Mouse (Mus musculus): ENCODE measurements around the gene Ets1. TPM values are rescaled to one million over a fixed set of nuclear protein-coding genes. Genes with fewer than 3 reads are reported as not detected.

Ets1 gene
- total RNA-seq, 2 experiments from 2014 or later = 19.1 to 21.7 TPM

DNA sequence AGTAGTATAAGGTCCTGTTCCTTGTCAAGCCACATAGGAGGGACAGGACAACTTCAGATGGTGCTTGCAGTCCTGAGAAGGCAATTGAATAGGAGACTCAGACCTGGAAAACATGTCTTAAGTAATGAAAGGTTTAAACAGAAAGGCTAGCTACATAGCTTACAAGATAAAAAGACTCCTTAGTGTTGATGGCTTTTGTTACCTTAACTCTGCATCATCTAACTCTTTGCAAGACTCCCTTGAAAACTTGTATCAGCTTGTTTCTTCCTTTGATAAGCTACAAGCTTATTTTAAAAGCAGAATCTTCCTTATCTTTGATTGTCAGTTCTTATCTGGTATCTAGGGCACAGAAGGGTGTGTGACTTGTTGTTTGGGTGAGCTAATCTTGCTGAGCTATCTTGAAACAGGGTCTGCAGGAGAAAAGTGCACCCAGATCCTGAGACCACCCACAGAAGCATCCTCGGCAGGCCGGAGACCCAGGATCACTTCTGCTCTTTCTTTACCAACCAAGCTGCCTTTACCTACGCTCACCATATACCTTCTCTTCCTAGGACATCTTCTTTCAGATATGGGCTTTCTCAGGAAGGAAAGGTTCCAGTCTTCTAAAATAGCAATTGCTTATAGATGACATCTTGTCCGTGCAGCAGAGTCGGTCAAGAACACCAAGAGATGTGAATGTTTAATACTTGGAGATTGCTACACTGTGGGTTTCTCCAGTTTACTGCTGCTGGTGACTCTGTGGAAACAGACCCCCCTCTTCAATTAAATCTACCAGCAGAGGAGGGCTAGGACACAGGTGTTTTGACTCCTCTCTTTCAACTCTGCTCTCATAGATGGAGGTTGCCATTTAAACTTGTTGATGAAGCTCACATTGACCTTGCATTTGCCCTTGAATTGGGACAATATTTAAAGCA is 19.2 kb upstream of the Ets1 start:
- DNase-seq = no peak

DNA sequence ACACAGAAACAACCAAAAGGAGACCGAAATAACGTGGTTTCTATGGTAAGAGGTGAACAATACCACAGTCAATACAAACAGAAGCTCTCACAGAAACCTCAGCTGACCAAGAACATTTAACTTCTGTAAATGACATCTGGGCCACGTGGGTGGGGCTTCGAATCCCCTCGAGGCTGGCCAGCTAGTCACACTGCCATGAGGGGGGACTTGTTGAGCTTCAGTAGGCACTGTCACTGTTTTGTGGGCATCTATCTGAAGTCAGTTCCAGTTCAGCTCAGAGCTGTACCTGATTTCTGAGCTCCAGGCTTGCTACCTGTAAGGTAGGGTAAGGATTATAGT is 18.6 kb upstream of the Ets1 start:
- DNase-seq = no peak

DNA sequence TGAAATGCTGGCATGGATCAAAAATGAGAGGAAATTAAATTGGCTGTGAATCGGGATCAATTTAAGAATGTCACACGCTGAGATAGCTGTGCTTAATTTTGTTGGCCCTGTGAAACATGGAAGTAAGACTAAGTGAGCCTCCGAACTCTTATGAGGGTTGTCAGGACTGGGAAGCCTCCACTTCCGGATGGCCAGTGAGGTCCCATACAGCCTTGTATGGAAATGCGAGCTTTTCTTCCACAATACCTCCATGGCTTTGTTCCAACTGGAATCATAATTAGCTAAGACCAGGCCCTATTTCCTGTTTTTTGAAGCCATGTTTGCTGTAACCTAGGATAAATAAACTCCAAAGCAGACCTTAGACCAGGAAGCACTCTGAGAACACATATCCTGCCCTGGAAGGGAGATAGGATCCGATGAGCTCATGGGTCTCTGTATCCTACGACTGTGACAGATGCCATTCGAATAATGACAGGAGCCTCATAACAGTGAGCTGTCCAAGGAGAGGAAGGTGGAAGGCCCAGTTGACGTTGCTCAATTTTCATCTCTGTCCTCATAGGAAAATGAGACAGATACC is 17.4 kb upstream of the Ets1 start:
- no peak for DNase-seq

DNA sequence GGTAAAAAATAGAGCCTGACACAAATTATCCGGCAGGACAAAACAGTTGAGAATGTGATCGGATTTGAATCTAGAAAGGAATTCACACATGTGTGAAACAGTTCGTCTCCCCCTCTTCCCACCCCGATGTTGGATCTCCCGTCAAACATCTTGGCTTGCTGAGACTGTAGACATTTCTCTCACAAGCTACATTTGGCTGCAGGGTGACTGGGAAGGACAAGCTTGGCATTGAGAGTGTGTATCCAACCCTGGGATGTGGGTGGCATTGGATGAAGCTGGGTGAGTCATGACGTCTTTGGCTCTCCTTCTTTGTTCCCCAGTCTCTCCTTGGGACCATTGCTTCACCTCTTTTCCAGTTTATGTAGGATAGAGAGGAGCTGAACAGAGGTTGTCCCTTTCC is 16.4 kb upstream of the Ets1 start:
- no peak for DNase-seq

DNA sequence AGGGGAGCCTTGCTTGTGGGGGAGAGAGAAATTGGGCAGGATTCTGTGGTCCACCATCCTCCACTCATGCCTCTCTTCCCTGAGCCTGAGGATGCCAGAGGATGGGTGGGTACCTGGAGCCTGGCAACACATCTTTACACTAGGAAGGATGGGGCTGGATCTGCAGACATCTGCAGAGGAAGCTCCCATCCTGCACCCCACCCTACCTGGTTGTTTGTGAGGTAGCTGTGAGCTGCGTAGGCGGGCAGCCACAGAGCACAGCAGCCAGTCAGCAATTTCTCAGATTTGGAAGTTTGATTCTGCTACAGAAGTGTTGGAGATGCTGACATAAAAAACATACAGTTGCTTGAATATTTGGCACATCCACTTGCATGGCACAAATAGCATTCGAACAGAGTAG is 15.6 kb upstream of the Ets1 start:
- no peak for DNase-seq

DNA sequence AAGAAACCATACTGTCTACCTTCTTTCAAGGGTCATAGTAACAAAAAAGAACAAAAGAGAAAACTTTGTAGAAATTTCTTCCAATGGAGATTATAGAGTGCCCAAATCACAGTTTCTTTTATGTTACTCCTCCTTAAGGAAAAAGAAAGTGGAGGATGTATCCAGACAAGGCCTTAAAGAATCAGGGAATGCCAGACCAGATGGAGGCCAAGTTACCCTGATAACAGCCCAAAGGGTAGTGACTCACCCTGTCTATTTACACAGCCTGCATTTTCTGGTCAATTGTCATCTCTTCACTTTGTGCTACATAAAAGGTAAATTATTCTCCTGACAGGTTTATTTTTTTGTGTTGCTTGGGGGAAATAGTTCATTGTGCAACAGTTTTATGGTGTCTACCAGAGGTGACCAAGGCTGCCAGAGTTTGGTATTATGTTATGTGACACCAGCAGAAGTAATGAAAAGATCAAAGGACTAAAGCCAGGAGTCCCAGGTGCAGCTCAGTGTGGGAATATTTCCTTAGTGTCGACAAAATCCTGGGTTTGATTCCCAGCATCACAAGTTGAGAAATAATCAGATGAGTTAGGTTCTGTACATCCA is 6.5 kb upstream of the Ets1 start:
- DNase-seq = no peak

DNA sequence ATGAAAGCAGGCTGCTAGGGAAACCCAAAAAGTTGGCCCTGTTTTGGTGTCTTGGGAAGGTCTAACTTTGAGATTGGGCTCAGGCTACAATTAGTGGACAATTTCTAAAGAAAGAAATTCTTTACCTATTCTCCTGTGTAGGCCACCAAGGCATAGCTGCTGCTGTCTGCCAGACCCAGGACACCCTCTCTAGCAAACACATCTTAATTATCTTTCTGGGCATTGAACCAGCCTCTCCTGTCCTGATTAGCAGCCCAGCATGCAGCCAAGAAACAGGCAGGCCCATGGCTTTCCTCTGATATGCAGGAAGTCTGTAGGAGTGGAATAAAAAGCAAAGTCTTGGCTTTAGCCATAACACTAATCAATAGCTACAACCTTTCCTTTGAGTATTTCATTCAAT is 4.7 kb upstream of the Ets1 start:
- no peak for DNase-seq

DNA sequence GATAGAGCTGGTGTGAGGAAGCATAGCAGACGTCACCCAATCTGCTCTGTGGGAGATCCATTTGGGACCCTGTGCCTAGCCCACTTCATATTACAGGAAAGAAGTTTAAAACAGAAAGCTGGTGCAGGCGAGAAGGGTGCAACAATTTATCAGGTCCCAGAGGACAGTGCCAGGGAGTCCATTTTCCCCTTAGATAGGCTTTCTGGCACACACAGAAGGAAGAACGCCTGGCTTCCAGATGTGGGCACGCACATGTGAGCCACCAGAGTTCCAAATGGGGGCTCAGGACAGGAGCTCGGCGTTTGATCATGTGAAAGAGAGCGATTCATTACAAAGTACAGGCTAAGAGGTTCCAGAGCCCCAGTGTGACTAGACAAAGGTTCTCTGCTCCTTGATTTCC is 3.8 kb upstream of the Ets1 start:
- no peak for DNase-seq

DNA sequence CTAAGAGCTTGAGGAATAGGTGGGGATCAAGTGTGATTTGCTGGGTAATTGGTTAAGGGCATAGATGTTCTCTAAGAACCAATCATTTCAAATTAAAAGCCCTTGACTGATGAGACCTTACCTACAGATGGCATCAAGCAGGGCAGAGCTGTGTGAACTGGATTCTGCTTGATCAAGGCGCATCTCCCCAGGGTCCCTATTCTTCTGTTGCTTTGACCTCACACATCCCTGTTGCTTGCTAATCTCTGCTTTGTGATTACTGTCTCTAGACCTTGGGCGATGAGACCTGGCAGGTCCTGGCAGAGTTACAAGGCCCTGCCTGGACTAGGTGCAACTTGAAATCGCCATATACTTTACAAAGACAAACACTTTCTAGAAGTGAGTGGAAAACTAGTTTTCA is 9.0 kb downstream of the Ets1 start:
- DNase-seq = no peak

DNA sequence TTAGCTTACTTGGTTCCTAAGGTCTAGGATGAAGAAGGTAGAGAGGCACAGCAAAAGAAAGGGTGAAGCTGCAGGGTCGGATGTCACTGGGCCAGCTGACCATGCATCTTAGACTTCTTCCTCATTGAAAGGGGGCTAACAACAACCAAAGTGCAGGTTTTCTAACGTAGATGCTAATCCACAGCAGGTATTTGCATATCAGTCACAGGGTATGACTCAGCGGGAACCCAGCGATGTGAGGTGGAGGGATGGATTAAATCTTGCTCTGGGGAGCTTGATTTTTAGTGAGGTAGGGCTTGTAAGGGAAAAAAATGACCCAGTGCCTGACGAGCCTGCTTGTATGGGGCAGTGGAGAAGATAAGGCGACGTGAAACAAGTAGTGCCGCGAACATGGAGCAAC is 9.5 kb downstream of the Ets1 start:
- no peak for DNase-seq

DNA sequence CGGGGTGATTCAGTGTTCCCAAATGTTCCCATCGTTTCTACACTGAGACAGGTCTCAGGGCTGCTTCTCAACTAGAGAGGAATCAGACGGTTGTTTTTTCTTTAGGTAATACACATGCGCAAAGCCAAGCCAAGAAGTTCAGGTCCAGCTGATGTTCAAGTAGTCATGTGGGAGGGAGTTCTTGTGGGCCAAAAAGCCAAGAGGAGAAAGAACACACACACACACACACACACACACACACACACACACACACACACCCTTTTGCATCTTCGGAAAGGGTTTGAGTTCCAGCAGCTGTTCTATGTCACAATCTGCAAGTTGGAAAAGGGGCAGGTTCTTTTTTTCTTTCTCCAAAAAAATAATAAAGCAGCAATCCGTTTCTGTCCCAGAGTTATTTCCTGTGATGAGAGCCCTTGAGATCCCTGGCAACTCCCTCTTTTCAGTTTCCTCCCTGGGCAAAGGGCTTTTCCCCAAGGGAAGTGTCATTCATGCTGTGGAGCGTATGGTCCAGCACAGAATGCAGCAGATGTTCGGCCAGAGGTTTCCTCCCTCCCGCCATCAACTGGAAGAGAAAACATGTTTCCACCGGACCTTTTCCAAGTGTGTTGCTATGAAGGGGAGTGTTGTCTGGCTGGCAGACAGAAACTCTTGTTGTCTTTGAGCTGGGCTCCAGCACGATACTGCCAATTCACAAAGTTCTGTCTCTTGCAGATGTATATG is 10.7 kb downstream of the Ets1 start:
- peak; percentile 71 for DNase-seq

DNA sequence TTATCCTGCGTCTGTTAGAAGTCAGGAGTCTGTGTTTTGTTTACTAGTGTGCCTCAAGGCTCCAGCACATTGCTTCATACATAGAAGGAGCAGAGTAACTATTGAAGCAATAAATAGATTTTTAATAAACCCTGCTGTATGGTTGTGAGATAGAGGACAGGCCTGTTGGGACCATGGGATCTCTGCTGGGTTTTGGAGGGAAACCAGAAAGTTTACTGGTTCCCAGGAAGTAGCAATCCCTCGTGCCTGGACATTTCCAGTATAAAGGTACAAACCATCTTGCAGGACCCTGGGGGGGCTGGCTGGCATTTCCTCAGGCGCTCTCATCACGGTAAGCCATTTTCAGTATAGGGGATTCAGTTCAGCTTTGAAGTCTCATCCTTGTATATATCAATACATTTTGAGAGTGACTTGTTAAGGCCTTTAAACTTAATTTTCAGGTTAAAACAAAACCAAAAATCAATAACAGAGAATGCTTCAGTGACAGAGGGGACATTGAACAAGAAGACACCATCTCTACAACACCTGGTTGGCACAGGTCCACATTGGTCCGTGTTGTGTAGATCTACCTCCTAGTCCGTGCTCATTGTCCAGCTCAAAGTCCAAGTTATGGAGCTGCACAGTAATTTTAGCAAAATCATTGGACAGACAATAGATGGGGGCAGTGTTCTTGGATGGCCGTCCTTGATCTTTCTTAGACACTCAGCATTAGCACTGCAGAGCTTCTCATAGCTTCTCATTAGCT is 11.7 kb downstream of the Ets1 start:
- no peak for DNase-seq

DNA sequence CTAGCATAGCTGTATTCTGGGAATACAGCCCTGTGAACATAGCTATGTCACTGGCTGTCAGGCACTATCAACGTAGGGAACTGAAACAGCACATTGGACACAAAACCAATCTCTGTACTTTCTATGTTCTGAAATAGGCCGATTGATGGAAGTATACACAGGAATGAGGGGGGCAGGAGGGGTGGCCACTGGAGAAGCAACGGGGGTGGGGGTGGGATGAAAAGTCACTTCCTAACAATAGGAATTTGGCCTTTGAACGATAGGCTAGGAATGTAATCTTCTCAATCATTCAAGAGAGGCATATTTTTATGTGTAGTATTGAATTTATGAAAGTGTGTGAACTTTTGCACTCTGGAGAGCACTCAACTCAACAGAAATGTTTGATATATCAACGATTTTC is 12.3 kb downstream of the Ets1 start:
- no peak for DNase-seq

DNA sequence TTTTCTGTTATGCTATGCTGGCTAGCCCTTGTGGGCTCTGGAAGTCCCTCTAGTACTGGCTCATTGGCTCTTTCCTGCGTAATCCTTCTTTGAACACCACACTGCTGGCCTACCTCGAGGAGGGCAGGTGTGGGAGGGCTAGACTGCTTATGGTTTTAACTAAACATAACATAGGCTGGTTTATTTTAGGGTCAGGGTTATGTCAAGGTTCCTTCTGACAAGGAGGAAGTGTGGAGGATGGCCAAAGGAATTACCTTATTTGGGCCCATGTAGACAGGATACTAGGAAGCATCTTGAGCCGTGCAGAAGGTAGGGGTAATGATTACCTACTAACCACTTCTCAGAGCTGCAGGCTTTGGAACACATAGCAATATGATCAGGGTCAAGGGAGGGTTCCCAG is 14.7 kb downstream of the Ets1 start:
- no peak for DNase-seq

DNA sequence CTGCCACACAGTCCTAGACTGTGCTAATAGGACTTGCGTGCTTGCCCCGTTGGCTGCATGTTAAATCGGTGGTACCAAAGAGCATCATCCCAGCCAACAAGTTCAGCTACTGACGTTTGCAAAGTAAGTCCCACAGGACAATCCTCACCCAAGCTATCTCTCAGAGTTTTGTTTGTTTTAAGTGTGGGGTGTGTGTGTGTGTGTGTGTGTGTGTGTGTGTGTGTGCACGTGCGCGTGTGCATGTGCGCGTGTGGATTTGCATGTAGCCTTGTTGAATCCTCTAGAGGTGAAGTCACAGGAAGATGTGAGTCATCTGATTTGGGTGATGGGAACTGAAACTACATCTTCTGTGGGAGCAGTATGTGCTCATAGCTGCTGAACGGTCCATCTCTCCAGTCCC is 16.1 kb downstream of the Ets1 start:
- DNase-seq = no peak

DNA sequence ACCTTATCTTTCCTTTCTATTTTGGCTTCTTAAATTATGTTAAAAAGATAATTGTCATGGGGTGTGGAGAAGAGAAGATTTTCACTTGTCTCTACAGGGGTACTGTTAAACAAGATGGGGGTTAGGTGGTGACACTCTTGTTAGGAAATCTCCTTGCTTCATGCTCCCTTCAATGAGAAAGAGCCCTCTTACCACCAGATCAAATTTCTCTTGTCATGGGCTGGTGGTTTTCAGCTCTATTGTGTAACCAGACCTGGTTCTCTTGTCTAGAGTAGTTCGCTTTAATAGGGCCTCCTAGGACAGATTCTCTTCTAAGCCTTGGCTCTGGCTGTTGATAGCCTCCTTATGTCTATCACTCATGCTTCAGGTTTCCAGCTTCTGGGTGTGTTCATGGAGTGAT is 18.3 kb downstream of the Ets1 start:
- no peak for DNase-seq

DNA sequence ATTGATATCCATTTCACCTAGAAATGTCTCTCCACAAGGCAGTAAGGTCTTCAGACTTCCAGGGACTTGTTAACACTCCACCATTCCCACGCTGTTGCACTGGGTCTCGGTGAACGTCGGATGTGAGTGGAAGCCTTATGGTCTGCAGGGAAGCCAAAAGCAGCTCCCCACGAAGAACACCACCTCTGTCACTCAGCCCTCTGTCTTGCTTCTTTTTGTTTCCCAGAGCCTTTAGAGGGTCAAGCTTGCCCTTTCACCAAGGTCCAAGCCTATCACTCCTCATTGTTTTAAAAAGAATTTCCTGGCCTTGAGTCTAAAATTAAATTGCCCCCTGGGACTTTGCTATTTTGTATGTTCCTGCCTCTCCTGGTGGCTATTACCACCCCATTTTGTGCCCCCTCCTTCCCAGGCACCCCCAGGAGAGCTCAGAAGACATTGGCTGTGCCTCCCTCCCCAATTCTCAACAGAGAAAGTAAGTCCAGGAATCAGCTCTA is 20.4 kb downstream of the Ets1 start:
- no peak for DNase-seq

DNA sequence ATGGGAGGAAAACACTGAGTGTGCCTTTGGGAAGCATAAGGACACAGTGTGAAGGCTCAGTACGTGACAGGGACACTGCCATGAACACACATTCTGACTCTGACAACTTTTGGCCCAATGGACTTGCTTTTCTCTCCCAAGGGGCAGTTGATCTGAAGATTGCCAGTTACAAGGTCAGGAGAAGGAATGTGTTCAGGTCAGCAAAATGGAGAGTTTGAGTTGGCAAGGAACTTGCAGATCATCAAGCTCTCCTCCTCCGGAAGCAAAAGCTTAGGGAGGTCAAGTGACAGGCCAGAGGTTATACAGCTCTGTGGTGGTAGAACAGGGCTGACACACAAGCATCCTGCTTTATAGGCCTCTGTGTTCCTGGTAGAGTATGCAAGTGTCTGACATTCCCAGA is 21.1 kb downstream of the Ets1 start:
- no peak for DNase-seq

DNA sequence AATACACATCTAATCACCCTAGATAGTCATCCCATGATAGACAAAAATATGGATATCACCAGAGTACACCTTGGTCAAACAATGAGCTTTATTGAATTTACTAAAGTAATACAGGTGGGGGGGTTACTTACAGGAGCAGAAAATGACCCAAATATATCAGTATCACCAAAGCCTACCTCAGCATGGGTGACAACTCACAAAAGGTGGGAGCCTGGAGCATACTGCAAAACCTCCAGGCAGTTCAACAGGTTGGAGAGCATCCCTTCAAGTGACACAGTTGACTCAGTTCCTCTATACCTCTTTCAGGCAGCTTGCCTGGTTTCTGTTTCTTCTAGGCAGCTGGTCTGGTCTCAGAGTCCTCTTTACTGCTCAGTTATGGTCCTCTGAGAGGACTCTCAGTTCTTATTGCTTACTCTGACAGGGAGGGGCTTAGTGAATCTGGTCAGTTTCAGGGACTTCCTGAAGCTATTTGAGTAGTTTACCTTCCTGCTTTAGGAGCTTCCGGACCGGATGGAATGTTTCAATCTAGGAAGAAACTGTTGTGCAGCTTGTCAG is 24.5 kb downstream of the Ets1 start:
- DNase-seq = no peak

DNA sequence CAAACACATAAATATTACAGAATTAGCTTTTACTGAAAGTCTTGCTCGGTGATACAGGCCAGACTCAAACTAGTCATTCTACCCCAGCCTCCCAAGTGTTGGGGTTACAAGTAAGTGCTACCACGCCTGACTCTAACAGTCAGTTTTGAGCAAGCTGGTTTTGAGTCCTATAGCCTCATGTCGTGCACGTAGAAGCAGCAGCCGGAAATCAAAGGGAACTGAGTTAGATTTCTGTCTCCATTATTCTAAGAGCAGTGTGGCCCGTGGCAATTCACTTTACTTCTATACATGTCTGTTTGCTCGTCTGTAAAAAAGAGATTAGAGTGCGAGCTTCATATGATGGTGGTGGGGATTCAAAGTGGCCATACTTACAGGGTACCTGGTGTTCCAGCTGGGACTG is 25.1 kb downstream of the Ets1 start:
- no peak for DNase-seq

DNA sequence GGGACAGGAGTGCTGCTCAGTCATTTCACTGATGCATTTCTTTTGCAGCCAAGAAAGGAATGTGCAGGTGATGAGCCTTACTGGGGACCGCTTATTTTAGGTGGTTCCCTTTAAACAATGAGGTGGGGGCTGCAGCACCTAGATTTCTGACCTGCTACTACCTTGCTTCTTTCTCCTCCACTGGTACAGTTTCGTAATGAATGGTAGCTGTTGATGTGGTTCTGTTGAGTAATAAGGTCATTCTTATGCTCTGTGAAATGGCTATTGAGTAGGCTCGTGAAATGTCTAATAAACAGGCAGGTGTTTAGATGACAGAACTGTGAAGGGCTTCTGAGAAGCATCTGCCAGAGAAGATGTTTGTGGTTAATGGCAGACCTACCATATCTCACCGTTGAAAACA is 25.5 kb downstream of the Ets1 start:
- DNase-seq = no peak

Data from gastrocnemius, postnatal 25 days (tissue).